Mouse (Mus musculus) hindbrain, embryonic 12.5 days (tissue): Measurements from ENCODE around the gene Rtn4rl2. TPM values are rescaled to one million over a fixed set of nuclear protein-coding genes. Genes with fewer than 3 reads are reported as not detected.

Experiments
- ATAC-seq: fragments of 200-750 bp; cut with Nextera tagmentation; 2 replicates; pipeline ENCODE4 v1.8.0; 2017; ENCODE audit warnings: moderate TSS enrichment; ENCODE audit not compliant: low FRiP score
- H3K27ac ChIP-seq: fragments of 300-500 bp; sonication (generic); 2 replicates; pipeline ENCODE4 v1.5.1; 2016; ENCODE audit warnings: mild to moderate bottlenecking
- H3K27me3 ChIP-seq: fragments of 300-500 bp; sonication (generic); 2 replicates; pipeline ENCODE4 v1.6.1; 2016; ENCODE audit warnings: mild to moderate bottlenecking
- H3K36me3 ChIP-seq: fragments of 300-500 bp; sonication (generic); 2 replicates; pipeline ENCODE4 v1.6.1; 2016; ENCODE audit warnings: mild to moderate bottlenecking
- H3K4me1 ChIP-seq: fragments of 300-500 bp; sonication (generic); 2 replicates; pipeline ENCODE4 v1.6.1; 2016
- H3K4me2 ChIP-seq: fragments of 300-500 bp; sonication (generic); replicated peaks from 2 replicates; pipeline ENCODE4 v1.6.1; 2016; ENCODE audit warnings: mild to moderate bottlenecking
- H3K4me3 ChIP-seq: fragments of 300-500 bp; sonication (generic); 2 replicates; pipeline ENCODE4 v1.5.1; 2016; ENCODE audit warnings: mild to moderate bottlenecking
- H3K9ac ChIP-seq: fragments of 300-500 bp; sonication (generic); 2 replicates; pipeline ENCODE4 v1.6.1; 2016; ENCODE audit warnings: mild to moderate bottlenecking, moderate library complexity
- H3K9me3 ChIP-seq: fragments of 300-500 bp; sonication (generic); replicated peaks from 2 replicates; pipeline ENCODE4 v1.6.1; 2016; ENCODE audit warnings: mild to moderate bottlenecking
- WGBS: fragments of 180-500 bp; shearing (Covaris S2); methylation state at CpG from one replicate; pipeline ENCODE4 v1.1.7; 2016; 5-methylcytosine and 5-hydroxymethylcytosine counted together
- polyA plus RNA-seq: library from polyadenylated mRNA; unstranded; fragments of >200 nt; fragmentation: Nextera tagmentation; extraction: Ambion mirVana; gene quantifications from 2 replicates; pipeline ENCODE4 v1.2.1, GENCODE M21; 2016

Gene Rtn4rl2
- polyA plus RNA-seq, 1 experiment from 2014 or later = 5.2 TPM

DNA sequence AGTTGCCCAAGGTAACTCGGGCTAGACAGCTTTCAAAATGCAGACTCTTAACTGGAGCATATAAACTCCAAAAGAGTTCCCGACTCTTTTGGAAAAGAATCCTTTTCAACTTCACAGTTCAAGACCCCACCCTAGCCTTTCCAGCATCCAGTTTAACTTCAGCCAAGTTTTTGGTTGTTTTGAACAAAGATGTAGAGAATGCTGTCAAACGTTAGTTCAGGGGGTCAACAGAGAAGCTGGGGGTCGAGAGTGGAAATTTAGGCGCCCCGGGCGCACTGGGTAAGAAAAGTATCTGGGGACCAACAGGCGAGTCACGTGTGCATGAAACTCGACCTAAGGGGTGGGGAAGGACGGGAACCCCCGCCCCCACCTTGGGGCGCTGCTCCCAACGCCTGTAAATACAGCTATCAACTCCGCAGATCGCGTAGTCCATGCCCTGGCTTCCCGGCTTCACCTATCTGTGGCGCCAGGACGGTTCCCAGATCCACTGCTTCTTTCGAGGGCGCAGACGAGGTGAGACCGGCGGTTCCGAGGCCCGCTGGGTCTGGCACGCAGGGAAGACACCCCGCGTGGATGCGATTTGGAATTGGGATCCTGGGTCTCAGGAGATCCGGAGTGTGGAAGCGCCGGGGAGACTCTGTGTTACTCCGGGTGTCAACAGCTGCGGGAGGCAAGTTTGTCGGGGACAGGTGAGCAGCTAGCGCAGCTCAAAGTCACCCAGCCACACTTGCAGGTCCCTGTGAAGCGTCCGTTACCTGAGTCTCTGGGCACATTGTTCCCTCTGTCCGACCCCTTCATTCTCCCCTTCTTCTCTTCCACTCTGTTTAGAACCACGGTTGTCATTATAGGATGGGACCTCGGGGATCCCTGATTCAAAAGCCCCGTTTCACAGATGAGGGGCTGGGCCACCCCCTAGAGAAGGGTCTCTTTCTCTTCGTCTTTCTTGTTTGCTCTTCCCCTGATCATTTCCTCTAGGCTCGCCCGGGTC is 47.2 kb downstream of the Rtn4rl2 start:
- ATAC-seq = peak; percentile 44
- Histone ChIP-seq H3K9ac (peak overlapping the region; percentile 68), H3K27me3 (peaks cover 44% of the 10 kb centered on the region), H3K4me3 (peak overlapping the region; percentile 58), H3K36me3 (no peaks in the 10 kb centered on the region), H3K9me3 (no peaks in the 10 kb centered on the region), H3K4me1 (peaks cover 31% of the 10 kb centered on the region), H3K27ac (peak overlapping the region; percentile 66), H3K4me2 (peak overlapping the region; percentile 99)
- WGBS = 1% methylated on average over 47 of the region's 47 CpGs

DNA sequence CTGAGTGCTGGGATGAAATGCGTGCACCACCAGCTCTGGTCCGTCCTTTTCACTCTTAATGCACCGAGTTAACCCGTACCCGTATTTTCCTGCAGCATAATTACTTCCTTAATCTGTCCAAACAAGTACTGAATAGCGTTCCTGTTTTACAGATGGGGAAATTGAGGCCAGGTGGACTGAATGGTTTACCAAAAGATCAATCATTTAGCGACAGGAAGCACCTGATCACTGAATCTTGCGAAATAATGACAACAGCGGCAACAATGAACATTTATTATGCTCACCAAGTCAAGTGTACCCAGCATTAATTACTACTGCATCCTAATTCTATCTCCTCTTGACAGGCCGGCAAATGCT is 47.9 kb downstream of the Rtn4rl2 start, which contains the start of gene Slc43a1:
Gene Slc43a1, plus strand, starts transcription at position 258 of the 357 bp plus-strand sequence.
- WGBS = 20% methylated on average over 10 of the region's 10 CpGs

DNA sequence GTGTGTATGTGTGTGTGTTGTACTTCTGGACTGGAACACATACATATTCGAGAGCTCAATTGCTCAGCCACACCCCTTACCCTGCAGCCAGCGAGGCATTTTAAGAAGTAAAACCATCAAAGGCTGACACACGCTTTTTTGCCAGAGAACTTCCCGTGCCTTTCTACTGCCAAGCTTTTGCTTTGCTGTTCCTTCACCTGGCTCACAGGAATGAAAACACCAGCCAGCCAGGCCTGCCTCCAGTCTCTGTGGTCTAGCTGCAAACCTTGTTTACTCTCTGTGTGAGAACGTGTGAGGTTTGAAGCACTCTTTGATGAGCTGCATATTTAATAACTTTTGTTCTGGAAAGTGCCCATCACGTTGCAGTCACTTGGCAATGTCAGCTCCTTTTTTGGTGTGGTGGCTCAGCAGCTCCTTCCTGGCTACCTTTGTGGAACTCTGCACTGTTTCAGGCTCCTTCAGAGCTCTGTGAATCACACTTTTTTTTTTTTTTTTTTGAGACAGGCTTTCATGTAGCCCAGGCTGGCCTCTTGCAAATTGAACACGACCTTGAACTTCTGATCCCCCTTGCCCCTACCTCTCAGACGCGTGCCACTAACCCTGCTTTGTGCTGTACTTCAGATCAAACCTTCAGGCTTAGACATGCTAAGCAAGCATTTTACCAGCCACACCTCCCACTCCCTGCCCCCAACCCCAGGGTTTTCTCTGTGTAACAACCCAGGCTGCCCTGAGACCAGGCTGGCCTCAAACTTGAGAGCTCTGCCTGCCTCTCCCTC is 48.5 kb downstream of the Rtn4rl2 start:
- Histone ChIP-seq H3K4me2 (no peak overlapping the region), H3K4me3 (no peak overlapping the region), H3K9me3 (no peaks in the 10 kb centered on the region), H3K27me3 (peaks cover 44% of the 10 kb centered on the region), H3K27ac (no peak overlapping the region), H3K36me3 (no peaks in the 10 kb centered on the region), H3K4me1 (peaks cover 31% of the 10 kb centered on the region), H3K9ac (no peak overlapping the region)
- ATAC-seq = no peak
- WGBS = 25% methylated on average over 9 of the region's 9 CpGs

More for the DNA sequence above, 47.9 kb downstream of the Rtn4rl2 start, which contains the start of gene Slc43a1:
- H3K4me3 ChIP-seq = peak within 1 kb of the TSS; percentile 58
- no peaks in the 10 kb centered on the region for H3K36me3 ChIP-seq
- ATAC-seq = no peak
- peak within 1 kb of the TSS; percentile 68 for H3K9ac ChIP-seq
- H3K27ac ChIP-seq = peak within 1 kb of the TSS; percentile 66; the same call in 1 of the 2 replicates
- peaks cover 31% of the 10 kb centered on the region for H3K4me1 ChIP-seq
- no peaks in the 10 kb centered on the region for H3K9me3 ChIP-seq
- peak within 1 kb of the TSS; percentile 99 for H3K4me2 ChIP-seq
- peaks cover 44% of the 10 kb centered on the region for H3K27me3 ChIP-seq

DNA sequence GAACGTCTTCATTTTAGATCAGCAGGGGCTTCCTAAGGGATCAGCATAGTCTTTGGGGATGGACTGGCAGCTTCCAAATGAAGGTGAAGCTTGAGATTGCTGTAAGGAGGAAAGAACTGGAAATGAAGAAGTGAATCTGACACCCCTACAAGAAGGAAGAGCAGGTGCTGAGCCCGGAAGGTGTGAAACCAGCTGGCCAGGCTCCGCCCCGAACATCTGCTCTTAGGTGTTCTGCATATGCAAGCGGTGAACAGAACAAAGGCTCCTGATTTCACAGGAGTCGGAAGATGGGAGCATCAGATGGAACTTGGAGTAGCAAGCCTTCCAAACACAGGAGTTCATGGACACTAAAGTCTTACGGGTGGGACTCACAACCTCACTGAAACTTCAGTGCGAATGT is 49.4 kb downstream of the Rtn4rl2 start:
- Histone ChIP-seq H3K4me2 (no peak overlapping the region), H3K9me3 (no peaks in the 10 kb centered on the region), H3K4me3 (no peak overlapping the region), H3K9ac (no peak overlapping the region), H3K36me3 (no peaks in the 10 kb centered on the region), H3K27ac (no peak overlapping the region), H3K4me1 (peaks cover 31% of the 10 kb centered on the region), H3K27me3 (peaks cover 44% of the 10 kb centered on the region)
- ATAC-seq = no peak
- 64% methylated on average over 8 of the region's 8 CpGs for WGBS

DNA sequence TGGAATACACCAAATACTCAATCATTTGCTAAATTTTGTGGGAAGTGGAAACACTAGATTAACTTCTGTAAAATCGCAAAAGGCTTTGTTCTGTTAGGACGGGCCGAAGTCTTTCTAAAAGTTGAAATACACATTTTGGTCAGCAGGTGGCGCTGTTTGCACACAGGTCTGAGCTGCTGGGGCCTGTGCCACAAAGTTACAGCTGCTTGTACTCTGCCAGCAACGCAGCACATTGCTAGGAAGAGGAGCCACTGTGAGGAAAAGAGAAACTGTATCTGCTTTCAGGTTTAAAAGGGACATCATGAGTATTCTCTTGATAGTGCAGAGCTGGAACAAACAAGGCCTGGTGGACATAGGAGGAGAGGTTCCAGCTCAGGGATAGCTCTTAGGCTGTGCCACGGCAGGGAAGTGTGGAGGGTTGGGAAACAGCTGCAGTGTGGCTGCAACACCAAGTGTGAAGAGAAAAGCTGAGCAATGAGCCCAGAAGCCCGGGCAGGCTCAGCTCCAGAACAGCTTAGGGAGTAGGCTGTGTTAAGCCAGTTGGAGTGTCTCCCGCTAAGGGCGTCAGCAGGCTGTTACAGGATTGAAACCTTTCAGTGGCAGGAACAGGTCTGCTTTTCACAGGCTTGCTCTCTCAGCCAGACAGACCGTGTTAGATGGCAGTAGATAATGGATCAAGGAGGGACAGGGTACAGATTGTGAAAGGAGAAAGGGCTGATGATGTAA is 54.7 kb downstream of the Rtn4rl2 start:
- H3K4me1 ChIP-seq = peaks cover 13% of the 10 kb centered on the region
- no peak overlapping the region for H3K27ac ChIP-seq
- H3K4me2 ChIP-seq = no peak overlapping the region
- peaks cover under 1% of the 10 kb centered on the region; the same call in 1 of the 2 replicates for H3K27me3 ChIP-seq
- H3K4me3 ChIP-seq = no peak overlapping the region
- peaks cover 11% of the 10 kb centered on the region; the same call in 1 of the 2 replicates for H3K36me3 ChIP-seq
- WGBS = 37% methylated on average over 10 of the region's 10 CpGs
- no peak overlapping the region for H3K9ac ChIP-seq
- H3K9me3 ChIP-seq = no peaks in the 10 kb centered on the region
- peak; percentile 67 for ATAC-seq

DNA sequence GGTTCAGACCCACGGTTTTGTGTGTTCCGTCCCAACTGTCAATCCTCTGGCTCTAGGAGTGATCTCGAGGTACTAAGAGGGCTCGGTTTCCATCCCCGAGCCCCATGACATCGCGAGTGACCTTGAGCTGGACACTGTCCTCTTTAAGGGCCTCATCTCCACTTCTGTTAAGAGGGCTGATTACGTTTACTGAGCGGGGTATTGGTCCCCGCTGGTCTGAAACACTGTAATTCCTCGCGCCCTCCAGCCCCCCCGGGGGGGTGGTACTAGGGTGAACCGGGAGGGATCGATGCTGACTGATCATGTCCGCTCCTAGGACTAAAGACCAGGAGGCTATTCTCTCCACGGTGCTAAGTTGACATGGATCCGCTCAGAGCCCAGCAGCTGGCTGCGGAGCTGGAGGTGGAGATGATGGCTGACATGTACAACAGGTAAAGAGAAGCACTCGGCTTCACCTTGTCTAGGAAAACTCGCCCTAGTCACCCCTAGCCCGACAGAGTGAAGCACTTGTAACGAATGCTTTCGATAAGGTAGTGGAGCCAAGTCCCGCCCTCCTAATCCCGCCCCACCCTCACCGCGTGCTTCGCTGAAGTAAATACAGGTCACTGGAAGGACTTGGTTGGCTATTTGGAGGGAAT is 59.1 kb downstream of the Rtn4rl2 start:
- peak overlapping the region; percentile 99 for H3K4me2 ChIP-seq
- H3K36me3 ChIP-seq = peaks cover 11% of the 10 kb centered on the region; the same call in 1 of the 2 replicates
- H3K4me1 ChIP-seq = peaks cover 13% of the 10 kb centered on the region
- H3K9me3 ChIP-seq = no peaks in the 10 kb centered on the region
- peak overlapping the region; percentile 80 for H3K9ac ChIP-seq
- WGBS = under 1% methylated on average over 29 of the region's 29 CpGs
- H3K4me3 ChIP-seq = peak overlapping the region; percentile 74
- H3K27ac ChIP-seq = no peak overlapping the region
- no peaks in the 10 kb centered on the region for H3K27me3 ChIP-seq
- peak; percentile 53 for ATAC-seq

DNA sequence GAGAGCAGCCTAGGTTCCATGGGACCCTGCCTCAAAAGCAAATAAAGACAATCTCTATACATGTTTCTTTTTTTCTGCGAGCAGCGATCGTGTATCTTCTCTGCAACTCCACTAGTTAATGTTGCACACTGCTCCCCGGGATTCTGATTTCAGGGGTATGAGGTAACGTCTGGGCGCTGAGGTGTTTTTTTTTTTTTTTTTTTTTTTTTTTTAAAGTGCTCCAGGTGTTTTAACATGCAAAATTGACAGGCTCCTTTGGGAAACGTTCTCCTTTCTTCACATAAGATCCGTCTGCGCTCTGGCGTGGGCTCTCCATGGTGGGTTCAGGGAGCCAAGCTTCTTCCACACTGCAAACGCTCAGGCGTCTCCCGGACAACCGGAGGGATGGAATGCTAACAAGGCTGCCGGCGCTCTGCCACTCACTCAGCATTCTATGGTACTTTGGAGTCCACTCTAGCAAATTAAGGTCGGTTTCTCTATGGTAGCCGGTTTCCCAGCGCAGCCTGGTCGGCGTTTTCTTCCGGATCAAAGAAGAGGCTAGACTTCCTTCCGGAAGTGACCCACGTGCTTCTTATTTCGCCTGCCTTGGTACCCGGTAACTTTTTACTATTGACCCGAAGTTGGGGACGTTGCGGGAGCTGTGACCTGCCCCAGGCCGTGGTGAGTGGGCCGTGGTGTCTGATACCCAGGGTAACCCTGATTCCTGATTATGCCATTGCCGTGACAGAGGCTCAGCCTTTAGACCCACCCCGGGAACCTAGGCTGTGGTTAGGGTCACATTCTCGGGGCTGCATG is 59.8 kb downstream of the Rtn4rl2 start, which contains the start of gene Timm10:
Gene Timm10, plus strand, starts transcription at position 510 of the 795 bp plus-strand sequence.
- Histone ChIP-seq H3K4me2 (peak within 1 kb of the TSS; percentile 99), H3K27me3 (no peaks in the 10 kb centered on the region), H3K27ac (peak within 1 kb of the TSS; percentile 48; the same call in 1 of the 2 replicates), H3K9ac (peak within 1 kb of the TSS; percentile 80), H3K4me3 (peak within 1 kb of the TSS; percentile 74), H3K9me3 (no peaks in the 10 kb centered on the region), H3K4me1 (peaks cover 10% of the 10 kb centered on the region), H3K36me3 (peaks cover 11% of the 10 kb centered on the region; the same call in 1 of the 2 replicates)
- under 1% methylated on average over 34 of the region's 34 CpGs for WGBS
- peak; percentile 92 for ATAC-seq

DNA sequence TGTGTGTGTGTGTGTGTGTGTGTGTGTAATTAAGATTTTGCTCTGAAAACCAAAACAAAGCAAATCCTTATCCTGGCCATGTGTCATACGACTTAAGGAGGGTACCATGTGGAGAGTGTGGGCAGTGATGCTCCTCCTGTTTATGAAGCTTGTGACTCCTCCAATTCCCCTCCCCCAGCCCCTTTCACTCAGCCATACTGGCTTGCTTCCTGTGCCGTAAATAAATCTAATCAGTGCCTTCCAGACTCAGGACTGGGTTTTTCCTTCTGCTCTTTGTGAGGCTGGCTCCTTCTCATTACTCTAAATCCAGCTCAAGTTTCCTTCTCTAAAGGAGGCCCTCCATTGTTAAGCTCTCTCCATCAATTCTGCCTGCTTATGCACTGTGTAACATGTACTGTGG is 63.3 kb downstream of the Rtn4rl2 start:
- no peak overlapping the region for H3K27ac ChIP-seq
- H3K36me3 ChIP-seq = no peaks in the 10 kb centered on the region
- ATAC-seq = no peak
- no peak overlapping the region for H3K4me2 ChIP-seq
- H3K9ac ChIP-seq = no peak overlapping the region
- H3K4me1 ChIP-seq = peaks cover 10% of the 10 kb centered on the region
- H3K4me3 ChIP-seq = no peak overlapping the region
- H3K9me3 ChIP-seq = no peaks in the 10 kb centered on the region
- WGBS = 53% methylated on average over 2 of the region's 2 CpGs
- H3K27me3 ChIP-seq = peaks cover 8% of the 10 kb centered on the region

DNA sequence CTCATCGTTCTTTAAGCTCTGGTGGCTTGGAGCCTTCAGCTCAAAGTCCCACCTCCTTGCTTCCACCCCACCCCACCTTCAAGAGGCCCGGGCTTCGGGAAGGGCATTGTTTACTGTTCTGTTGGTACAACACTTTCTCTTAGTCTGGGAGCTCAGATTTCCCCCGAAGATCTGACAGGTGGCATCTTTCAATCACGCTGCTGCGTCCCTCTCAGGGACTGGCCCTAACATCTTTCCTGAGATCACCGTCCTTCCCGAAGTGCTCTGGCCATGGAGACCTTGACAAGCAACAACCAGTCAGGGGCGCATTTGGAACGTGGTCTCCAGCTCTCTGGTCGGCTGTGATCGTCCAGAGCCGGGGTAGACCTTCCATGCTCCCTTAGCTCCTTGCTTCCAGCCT is 64.0 kb downstream of the Rtn4rl2 start, which contains the start of gene Smtnl1:
Gene Smtnl1, minus strand, starts transcription at position 101 of the 400 bp plus-strand sequence.
- H3K9ac ChIP-seq = no peak within 1 kb of the TSS
- no peaks in the 10 kb centered on the region for H3K9me3 ChIP-seq
- no peak within 1 kb of the TSS for H3K4me3 ChIP-seq
- H3K4me1 ChIP-seq = peaks cover 3% of the 10 kb centered on the region
- 68% methylated on average over 13 of the region's 13 CpGs for WGBS
- no peak within 1 kb of the TSS for H3K27ac ChIP-seq
- ATAC-seq = no peak
- H3K36me3 ChIP-seq = no peaks in the 10 kb centered on the region
- no peak within 1 kb of the TSS for H3K4me2 ChIP-seq
- H3K27me3 ChIP-seq = peaks cover 8% of the 10 kb centered on the region
